Mouse (Mus musculus) myocyte (in vitro differentiated cells): ENCODE measurements at regions not wholly inside any gene's neighbourhood (a gene's known extent, or its start where the extent isn't known, plus 50 kb on each side); places are given as distances from the start of the nearest gene placed in this dataset.
A peak's percentile ranks its signal among the peaks of the same experiment; 100 is the strongest.

Source experiments
- H3K27me3 ChIP-seq: one replicate; pipeline ENCODE4 v1.6.1; 2011; ENCODE audit not compliant: control insufficient read depth, insufficient read depth, insufficient read length
- H3K36me3 ChIP-seq: one replicate; pipeline ENCODE4 v1.6.1; 2011; ENCODE audit not compliant: control insufficient read depth, insufficient read depth
- H3K4me2 ChIP-seq: one replicate; pipeline ENCODE4 v1.6.1; 2011; ENCODE audit warnings: low read depth, control low read depth
- H3K4me3 ChIP-seq: one replicate; pipeline ENCODE4 v1.5.1; 2011; ENCODE audit warnings: mild to moderate bottlenecking, control low read depth, moderate library complexity
- H3K79me2 ChIP-seq: one replicate; pipeline ENCODE4 v1.6.1; 2011; ENCODE audit not compliant: control insufficient read depth, insufficient read depth
- H3ac ChIP-seq: one replicate; pipeline ENCODE4 v1.6.1; 2011; ENCODE audit not compliant: control insufficient read depth, insufficient read length
- CEBPB ChIP-seq: IDR thresholded peaks from 2 replicates; pipeline ENCODE4 v1.6.1; 2011; ENCODE audit warnings: mild to moderate bottlenecking, moderate library complexity; ENCODE audit not compliant: poor library complexity, insufficient read depth, severe bottlenecking
- E2F4 ChIP-seq: IDR thresholded peaks from one replicate; pipeline ENCODE4 v1.6.1; 2011; ENCODE audit warnings: mild to moderate bottlenecking, control low read depth, moderate library complexity; ENCODE audit not compliant: insufficient read depth
- MAX ChIP-seq: IDR thresholded peaks from one replicate; pipeline ENCODE4 v1.6.1; 2011; ENCODE audit warnings: low read depth, mild to moderate bottlenecking, control low read depth
- MYOD1 ChIP-seq, 3 experiments: IDR thresholded peaks; one replicate each; pipeline ENCODE4 v1.6.1; 2011; ENCODE audit warnings: control low read depth in 2 of 3, low read depth in 2 of 3, mild to moderate bottlenecking in 2 of 3, moderate library complexity in 1 of 3; ENCODE audit not compliant: insufficient read length in 2 of 3, control insufficient read depth in 1 of 3
- MYOG ChIP-seq, 3 experiments: IDR thresholded peaks; one replicate each; pipeline ENCODE4 v1.6.1; 2011; ENCODE audit warnings: control low read depth in 2 of 3, low read depth in 2 of 3, mild to moderate bottlenecking in 2 of 3; ENCODE audit not compliant: insufficient read length in 2 of 3, control insufficient read depth in 1 of 3, insufficient read depth in 1 of 3
- POLR2A ChIP-seq: IDR thresholded peaks from one replicate; pipeline ENCODE4 v1.6.1; 2011; ENCODE audit warnings: low read depth, mild to moderate bottlenecking, control low read depth, moderate library complexity; ENCODE audit not compliant: insufficient read length
- POLR2AphosphoS2 ChIP-seq: IDR thresholded peaks from one replicate; pipeline ENCODE4 v1.6.1; 2011; ENCODE audit warnings: low read depth, control low read depth; ENCODE audit not compliant: insufficient read length
- REST ChIP-seq: IDR thresholded peaks from one replicate; pipeline ENCODE4 v1.6.1; 2011; ENCODE audit warnings: mild to moderate bottlenecking, control low read depth, moderate library complexity; ENCODE audit not compliant: insufficient read depth, insufficient read length
- SRF ChIP-seq: IDR thresholded peaks from one replicate; pipeline ENCODE4 v1.6.1; 2011; ENCODE audit warnings: low read depth; ENCODE audit not compliant: control insufficient read depth, insufficient read length
- TCF12 ChIP-seq: IDR thresholded peaks from one replicate; pipeline ENCODE4 v1.6.1; 2011; ENCODE audit warnings: mild to moderate bottlenecking, control low read depth; ENCODE audit not compliant: poor library complexity, insufficient read depth, severe bottlenecking
- TCF3 ChIP-seq: IDR thresholded peaks from one replicate; pipeline ENCODE4 v1.6.1; 2011; ENCODE audit warnings: low read depth, control low read depth; ENCODE audit not compliant: insufficient read length
- USF1 ChIP-seq: IDR thresholded peaks from one replicate; pipeline ENCODE4 v1.6.1; 2011; ENCODE audit warnings: low read depth, mild to moderate bottlenecking, control low read depth, moderate library complexity

- TF ChIP-seq POLR2A (no peak), E2F4 (no peak), MYOD1 (IDR thresholded peaks at IDR 0.05; ENCODE audit: control insufficient read depth in 1 of 3, insufficient read length in 2 of 3, low read depth in 2 of 3) (no peak), MAX (no peak), POLR2AphosphoS2 (no peak), MYOG (IDR thresholded peaks at IDR 0.05; ENCODE audit: control insufficient read depth in 1 of 3, insufficient read depth in 1 of 3, insufficient read length in 2 of 3, low read depth in 2 of 3) (no peak), USF1 (no peak), REST (no peak), CEBPB (no peak), TCF12 (no peak), TCF3 (no peak), SRF (no peak)
- no peaks in the 10 kb centered on the region for H3K36me3 ChIP-seq
- no peak overlapping the region for H3K4me2 ChIP-seq
Measured at GRCm38 (mm10) chr5:50258017-50258416, 199.2 kb upstream of the Adgra3 start.

GRCm38 (mm10) chr5:50234111-50234510 lies 175.3 kb upstream of the Adgra3 start:
- H3K79me2 ChIP-seq: no peaks in the 10 kb centered on the region
- TF ChIP-seq POLR2AphosphoS2: no peak
- H3K27me3 ChIP-seq: no peaks in the 10 kb centered on the region
- H3K4me2 ChIP-seq: no peak overlapping the region
- H3K4me3 ChIP-seq: no peak overlapping the region
- no peak overlapping the region for H3ac ChIP-seq
- no peaks in the 10 kb centered on the region for H3K36me3 ChIP-seq

More at GRCm38 (mm10) chr5:50258017-50258416, 199.2 kb upstream of the Adgra3 start:
- no peak overlapping the region for H3K4me3 ChIP-seq
- no peak overlapping the region for H3ac ChIP-seq
- H3K27me3 ChIP-seq: no peaks in the 10 kb centered on the region
- H3K79me2 ChIP-seq: no peaks in the 10 kb centered on the region

DNA sequence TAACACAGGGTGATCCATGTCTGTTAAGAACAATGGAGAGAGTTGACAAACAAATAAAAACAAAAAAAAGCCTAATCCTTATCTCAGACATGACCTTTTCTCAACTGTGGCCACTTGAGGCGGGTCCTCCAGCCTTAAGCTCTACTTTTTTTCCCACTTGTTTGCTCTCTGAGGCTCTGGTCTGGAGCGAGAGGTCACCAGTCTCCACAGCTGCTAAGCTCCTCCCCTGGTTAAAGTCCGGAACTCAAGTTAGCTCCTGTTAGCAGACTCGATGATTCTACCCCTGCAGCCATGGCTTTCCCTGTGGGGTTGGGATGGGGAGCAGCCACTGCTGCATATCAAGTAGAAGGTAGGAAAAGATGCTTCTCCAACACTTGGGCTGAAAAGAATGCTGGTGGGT lies 158.2 kb upstream of the Adgra3 start:
- Histone ChIP-seq H3K36me3 (no peaks in the 10 kb centered on the region), H3K27me3 (peaks cover 4% of the 10 kb centered on the region), H3K4me3 (no peak overlapping the region), H3K79me2 (no peaks in the 10 kb centered on the region), H3K4me2 (no peak overlapping the region), H3ac (no peak overlapping the region)
- TF ChIP-seq CEBPB (no peak), E2F4 (no peak), USF1 (no peak), SRF (no peak), MYOG (IDR thresholded peaks at IDR 0.05; ENCODE audit: control insufficient read depth in 1 of 3, insufficient read depth in 1 of 3, insufficient read length in 2 of 3, low read depth in 2 of 3) (no peak), MYOD1 (IDR thresholded peaks at IDR 0.05; ENCODE audit: control insufficient read depth in 1 of 3, insufficient read length in 2 of 3, low read depth in 2 of 3) (no peak), POLR2A (no peak), TCF12 (no peak), REST (no peak), TCF3 (no peak), POLR2AphosphoS2 (no peak), MAX (no peak)

DNA sequence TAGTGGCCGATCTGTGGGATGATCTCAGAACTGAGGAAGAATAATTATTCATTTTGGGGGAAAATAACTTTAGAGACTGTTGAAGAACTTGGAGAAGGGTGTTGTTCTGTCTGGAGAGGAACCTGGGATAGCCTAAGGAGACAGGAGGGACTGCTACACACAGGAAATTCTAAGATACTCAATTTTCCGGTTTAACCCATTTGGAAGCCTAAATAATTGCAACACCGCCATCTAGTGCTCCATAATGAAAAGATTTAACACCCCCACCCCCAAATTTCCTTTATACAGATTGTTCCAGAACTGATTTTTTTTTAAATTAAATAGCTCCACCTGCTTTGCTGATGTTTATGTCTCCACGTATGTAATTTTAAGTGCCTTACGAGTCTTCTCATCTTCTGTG lies 157.2 kb upstream of the Adgra3 start:
- Histone ChIP-seq H3ac (no peak overlapping the region), H3K27me3 (peaks cover 4% of the 10 kb centered on the region), H3K4me3 (no peak overlapping the region), H3K36me3 (no peaks in the 10 kb centered on the region), H3K79me2 (no peaks in the 10 kb centered on the region), H3K4me2 (no peak overlapping the region)
- TF ChIP-seq REST: no peak
- TF ChIP-seq USF1: no peak
- no peak for TF ChIP-seq TCF3

- H3K36me3 ChIP-seq: no peaks in the 10 kb centered on the region
- no peaks in the 10 kb centered on the region for H3K27me3 ChIP-seq
- TF ChIP-seq MAX: no peak
- no peak for TF ChIP-seq USF1
- no peak for TF ChIP-seq TCF3
- no peak for TF ChIP-seq E2F4
- TF ChIP-seq REST: no peak
- TF ChIP-seq CEBPB: no peak
- TF ChIP-seq MYOG (IDR thresholded peaks at IDR 0.05; ENCODE audit: control insufficient read depth in 1 of 3, insufficient read depth in 1 of 3, insufficient read length in 2 of 3, low read depth in 2 of 3): peak in 2 of 3 experiments; percentile 18 to 19
- TF ChIP-seq TCF12: peak; percentile 45
- peak in 1 of 3 experiments; percentile 68 for TF ChIP-seq MYOD1 (IDR thresholded peaks at IDR 0.05; ENCODE audit: control insufficient read depth in 1 of 3, insufficient read length in 2 of 3, low read depth in 2 of 3)
- TF ChIP-seq POLR2AphosphoS2: no peak
Measured at GRCm38 (mm10) chr5:50202307-50203010, 143.7 kb upstream of the Adgra3 start.

More at GRCm38 (mm10) chr5:50202307-50203010, 143.7 kb upstream of the Adgra3 start:
- H3K4me3 ChIP-seq: no peak overlapping the region
- no peaks in the 10 kb centered on the region for H3K79me2 ChIP-seq
- no peak overlapping the region for H3ac ChIP-seq
- peak overlapping the region; percentile 53 for H3K4me2 ChIP-seq
